Mouse (Mus musculus) MN1 (cell line): Measurements from ENCODE around the gene Prdx6b.

Source experiments
- DNase-seq: peaks from one replicate; pipeline ENCODE4 v3.0.0-alpha.2; 2016; ENCODE audit warnings: low spot score

Gene Prdx6b

GRCm38 (mm10) chr2:80292172-80292571, at the start of gene Prdx6b:
TSS of gene Prdx6b (plus strand) at chr2:80292472.
- DNase-seq = no peak

GRCm38 (mm10) chr2:80247466-80247865, 44.8 kb upstream of the Prdx6b start:
- no peak for DNase-seq

- no peak for DNase-seq
Measured at GRCm38 (mm10) chr2:80247868-80248267, 44.4 kb upstream of the Prdx6b start.

GRCm38 (mm10) chr2:80259888-80260672, 32.2 kb upstream of the Prdx6b start:
- no peak for DNase-seq

- DNase-seq = peak; percentile 26
Measured at GRCm38 (mm10) chr2:80266894-80267293, 25.4 kb upstream of the Prdx6b start.

- peak; percentile 39 for DNase-seq
Measured at GRCm38 (mm10) chr2:80268053-80268452, 24.2 kb upstream of the Prdx6b start.

GRCm38 (mm10) chr2:80271431-80271830, 20.8 kb upstream of the Prdx6b start:
- DNase-seq = no peak

- DNase-seq = no peak
Measured at GRCm38 (mm10) chr2:80273038-80273437, 19.2 kb upstream of the Prdx6b start.

- no peak for DNase-seq
Measured at GRCm38 (mm10) chr2:80273763-80274162, 18.5 kb upstream of the Prdx6b start.

- DNase-seq = peak; percentile 51
Measured at GRCm38 (mm10) chr2:80275136-80275535, 17.1 kb upstream of the Prdx6b start.

- no peak for DNase-seq
Measured at GRCm38 (mm10) chr2:80282214-80282613, 10.1 kb upstream of the Prdx6b start.

GRCm38 (mm10) chr2:80286397-80286796, 5.9 kb upstream of the Prdx6b start:
- DNase-seq = no peak

- no peak for DNase-seq
Measured at GRCm38 (mm10) chr2:80298334-80298733, 6.1 kb downstream of the Prdx6b start.

- no peak for DNase-seq
Measured at GRCm38 (mm10) chr2:80300806-80301205, 8.5 kb downstream of the Prdx6b start.

GRCm38 (mm10) chr2:80303957-80304356, 11.7 kb downstream of the Prdx6b start:
- no peak for DNase-seq

- DNase-seq = no peak
Measured at GRCm38 (mm10) chr2:80307701-80308100, 15.4 kb downstream of the Prdx6b start.

- DNase-seq = no peak
Measured at GRCm38 (mm10) chr2:80309775-80310174, 17.5 kb downstream of the Prdx6b start.

GRCm38 (mm10) chr2:80310772-80311171, 18.5 kb downstream of the Prdx6b start:
- no peak for DNase-seq

GRCm38 (mm10) chr2:80311350-80311749, 19.1 kb downstream of the Prdx6b start:
- DNase-seq = no peak

GRCm38 (mm10) chr2:80314201-80314600, 21.9 kb downstream of the Prdx6b start:
- peak; percentile 12 for DNase-seq

GRCm38 (mm10) chr2:80314854-80315241, 22.6 kb downstream of the Prdx6b start:
- no peak for DNase-seq

GRCm38 (mm10) chr2:80315242-80316161, 23.2 kb downstream of the Prdx6b start, which contains the start of gene Dnajc10:
TSS of gene Dnajc10 (plus strand) at chr2:80315466.
- peak; percentile 92 for DNase-seq

- no peak for DNase-seq
Measured at GRCm38 (mm10) chr2:80322878-80323277, 30.6 kb downstream of the Prdx6b start.
